Comparison of ENCODE assay signal across 9 mouse cellular contexts in genomic region chr2:105680146-105680998, GRCm38 (mm10). TPM values are rescaled to one million over a fixed set of nuclear protein-coding genes. Genes with fewer than 3 reads are reported as not detected.
DNase-seq lines count a peak whose midpoint lies in the region; ATAC-seq and TF ChIP-seq lines count a peak whose summit lies in the region.
"Had no signal": no experiment of that assay in that cellular context is flagged by ENCODE, and none has a peak within 500 bp of the region (broad histone marks: within the 10 kb centered on the region; RNA-seq: fewer than 3 reads in every experiment).

No protein-coding gene starts in this region.

- peak overlapping the region; percentile 84 for H3K4me3 ChIP-seq in E14TG2a.4 (replicated peaks; ENCODE audit: low read length)
- H3K4me3 ChIP-seq in forebrain, embryonic 11.5 days (ENCODE audit: low read depth, low read length): peak overlapping the region; percentile 84
- peak overlapping the region; percentile 66 for H3K4me3 ChIP-seq in midbrain, embryonic 10.5 days

- peaks cover 76% of the 10 kb centered on the region for H3K4me1 ChIP-seq in E14TG2a.4 (replicated peaks; ENCODE audit: low read depth, low read length)
- H3K4me1 ChIP-seq in forebrain, embryonic 11.5 days (replicated peaks; ENCODE audit: control insufficient read depth, insufficient read depth, low read length): peaks cover 19% of the 10 kb centered on the region
- peaks cover 52% of the 10 kb centered on the region for H3K4me1 ChIP-seq in midbrain, embryonic 10.5 days

- 1% methylated on average over 23 of the region's 24 CpGs for WGBS in forebrain, embryonic 11.5 days
- under 1% methylated on average over 24 of the region's 24 CpGs for WGBS in midbrain, embryonic 10.5 days

- H3K4me2 ChIP-seq in forebrain, embryonic 11.5 days (ENCODE audit: low read depth, low read length, severe bottlenecking): peak overlapping the region; percentile 93

- H3K9me3 ChIP-seq in E14TG2a.4 (ENCODE audit: low read length): no peaks in the 10 kb centered on the region
- H3K9me3 ChIP-seq in forebrain, embryonic 11.5 days (ENCODE audit: control insufficient read depth, low read length): no peaks in the 10 kb centered on the region
- H3K9me3 ChIP-seq in midbrain, embryonic 10.5 days (replicated peaks): no peaks in the 10 kb centered on the region

- H3K27me3 ChIP-seq in E14TG2a.4 (ENCODE audit: insufficient read depth, low read length): peaks cover 51% of the 10 kb centered on the region
- peaks cover 14% of the 10 kb centered on the region for H3K27me3 ChIP-seq in forebrain, embryonic 11.5 days (ENCODE audit: control insufficient read depth, insufficient read depth, low read length)
- peaks cover 100% of the 10 kb centered on the region for H3K27me3 ChIP-seq in midbrain, embryonic 10.5 days (ENCODE audit: low read depth, poor library complexity, severe bottlenecking)

- TF ChIP-seq CTCF in E14TG2a.4 (conservative IDR thresholded peaks at IDR 0.05; ENCODE audit: low read length): no peak

- ATAC-seq in forebrain, embryonic 11.5 days (replicated peaks; ENCODE audit: low FRiP score): peak; percentile 87
- ATAC-seq in monocyte, adult 5-6 weeks (replicated peaks; ENCODE audit: insufficient number of reproducible peaks, low FRiP score, low TSS enrichment, poor library complexity, severe bottlenecking): no peak

- DNase-seq in Muller cell, postnatal 12 days (ENCODE audit: inconsistent ontology term): peak; percentile 98
- DNase-seq in forebrain, embryonic 11.5 days (ENCODE audit: low spot score): peak; percentile 84
- peak; percentile 68 for DNase-seq in midbrain, embryonic 10.5 days (ENCODE audit: low spot score)
- no peak for DNase-seq in adipocyte (ENCODE audit: low spot score)
- no peak for DNase-seq in frontal cortex, postnatal 36 days (ENCODE audit: low spot score in 2 of 2)
- no peak for DNase-seq in right cerebral cortex, postnatal 25 days

- H3K9ac ChIP-seq in forebrain, embryonic 11.5 days (ENCODE audit: low read length): peak overlapping the region; percentile 98

- H3K27ac ChIP-seq in forebrain, embryonic 11.5 days (ENCODE audit: low read depth, low read length): peak overlapping the region; percentile 86
- peak overlapping the region; percentile 77 for H3K27ac ChIP-seq in midbrain, embryonic 10.5 days (replicated peaks)

- peaks cover 12% of the 10 kb centered on the region for H3K36me3 ChIP-seq in E14TG2a.4 (ENCODE audit: insufficient read depth, low read length)
- peaks cover 4% of the 10 kb centered on the region for H3K36me3 ChIP-seq in forebrain, embryonic 11.5 days (ENCODE audit: control insufficient read depth, insufficient read depth, low read length)
- no peaks in the 10 kb centered on the region; the same call in 1 of the 2 replicates for H3K36me3 ChIP-seq in midbrain, embryonic 10.5 days

RNA-seq across cellular contexts. Expression of gene Pax6, which starts 11.7 kb away (rescaled TPM):
- polyA plus RNA-seq in forebrain, embryonic 11.5 days (2014; fragmentation: Nextera tagmentation; extraction: Ambion mirVana): 97.2 and 103 TPM in 2 replicates
- 39.0 and 40.1 TPM in 2 replicates for polyA plus RNA-seq in midbrain, embryonic 10.5 days (2016; fragmentation: Nextera tagmentation; extraction: Ambion mirVana)
- not detected in 3 replicates for total RNA-seq in monocyte, adult 5-6 weeks (2017)
- total RNA-seq: gastrocnemius, adult 8-10 months had no signal

Comparison
In these comparisons a context has a peak if more than half of its experiments do, and no peak if none do; other contexts are left out.
1. DNase-seq: peak in Muller cell, postnatal 12 days (single experiment), forebrain, embryonic 11.5 days (single experiment) and midbrain, embryonic 10.5 days (single experiment); none in adipocyte (single experiment), frontal cortex, postnatal 36 days (0 of 2) and right cerebral cortex, postnatal 25 days (single experiment).
2. Peak in every context shown above with its lines, with median percentiles within 50 percentile points of each other: H3K4me3 ChIP-seq.